Mouse (Mus musculus) liver, embryonic 14.5 days (tissue): Measurements from ENCODE around the gene Gm28230. TPM values are rescaled to one million over a fixed set of nuclear protein-coding genes. Genes with fewer than 3 reads are reported as not detected.

Experiments used
- ATAC-seq: fragments of 200-750 bp; cut with Nextera tagmentation; 2 replicates; pipeline ENCODE4 v1.8.0; 2017; ENCODE audit warnings: moderate number of reproducible peaks, mild to moderate bottlenecking, moderate library complexity; ENCODE audit not compliant: insufficient read depth
- DNase-seq, 3 experiments: peaks; one replicate each; pipeline ENCODE4 v3.0.0-alpha.2; 2012 to 2013; ENCODE audit warnings: low read depth in 3 of 3, low spot score in 3 of 3
- H3K27ac ChIP-seq: fragments of 300-500 bp; sonication (generic); 2 replicates; pipeline ENCODE4 v1.5.1; 2014; ENCODE audit warnings: moderate library complexity, mild to moderate bottlenecking, control low read depth, inconsistent platforms
- H3K27me3 ChIP-seq: fragments of 300-500 bp; sonication (generic); 2 replicates; pipeline ENCODE4 v1.6.1; 2014; ENCODE audit warnings: mild to moderate bottlenecking, low read length, moderate library complexity; ENCODE audit not compliant: control insufficient read depth, insufficient read depth
- H3K36me3 ChIP-seq: fragments of 300-500 bp; sonication (generic); replicated peaks from 2 replicates; pipeline ENCODE4 v1.6.1; 2014; ENCODE audit warnings: low read depth; ENCODE audit not compliant: control insufficient read depth, insufficient read depth
- H3K4me1 ChIP-seq, 2 experiments: fragments of 200-500 bp in 1 of 2; fragments of 300-500 bp in 1 of 2; sonication (generic) in 1 of 2; replicated peaks; 2 replicates each; pipeline ENCODE4 v1.6.1; 2012 to 2014; ENCODE audit warnings: antibody characterized with exemption in 1 of 2, inconsistent platforms in 1 of 2, low read length in 1 of 2; ENCODE audit not compliant: control insufficient read depth in 2 of 2, insufficient read depth in 2 of 2
- H3K4me2 ChIP-seq: fragments of 300-500 bp; sonication (generic); 2 replicates; pipeline ENCODE4 v1.6.1; 2014; ENCODE audit warnings: low read depth, mild to moderate bottlenecking, control low read depth, moderate library complexity
- H3K4me3 ChIP-seq, 2 experiments: fragments of 200-500 bp in 1 of 2; fragments of 300-500 bp in 1 of 2; sonication (generic) in 1 of 2; 2 replicates each; pipeline ENCODE4 v1.5.1; 2012 to 2014; ENCODE audit warnings: low read depth in 2 of 2, low read length in 2 of 2, mild to moderate bottlenecking in 2 of 2, control low read depth in 1 of 2, inconsistent platforms in 1 of 2, moderate library complexity in 1 of 2; ENCODE audit not compliant: insufficient read depth in 1 of 2
- H3K9ac ChIP-seq: fragments of 300-500 bp; sonication (generic); replicated peaks from 2 replicates; pipeline ENCODE4 v1.6.1; 2014; ENCODE audit warnings: mild to moderate bottlenecking, control low read depth, moderate library complexity
- H3K9me3 ChIP-seq: fragments of 300-500 bp; sonication (generic); 2 replicates; pipeline ENCODE4 v1.6.1; 2016; ENCODE audit warnings: low read length, mixed read lengths; ENCODE audit not compliant: control insufficient read depth
- CTCF ChIP-seq: IDR thresholded peaks from 2 replicates; pipeline ENCODE4 v1.5.1; 2016; ENCODE audit warnings: antibody characterized with exemption, low read depth, control low read depth
- EP300 ChIP-seq: IDR thresholded peaks from 2 replicates; pipeline ENCODE4 v1.6.1; 2016; ENCODE audit warnings: antibody characterized with exemption, low read depth
- WGBS: fragments of 180-500 bp; shearing (Covaris S2); extraction: QIAGEN DNeasy Blood & Tissue Kit; methylation state at CpG from one replicate; pipeline ENCODE4 v1.1.7; 2014; ENCODE audit not compliant: insufficient replicate concordance; 5-methylcytosine and 5-hydroxymethylcytosine counted together
- polyA plus RNA-seq, 2 experiments: library from polyadenylated mRNA; depleted of rRNA in 1 of 2; stranded (reverse) in 1 of 2; unstranded in 1 of 2; fragments of >200 nt; fragmentation: Nextera tagmentation in 1 of 2; extraction: Ambion mirVana in 1 of 2; gene quantifications; 2 replicates each; pipeline versions ENCODE4 v1.2.1 to v1.2.3; 2012 to 2014

Gene Gm28230
- polyA plus RNA-seq, 2 experiments: not detected

DNA sequence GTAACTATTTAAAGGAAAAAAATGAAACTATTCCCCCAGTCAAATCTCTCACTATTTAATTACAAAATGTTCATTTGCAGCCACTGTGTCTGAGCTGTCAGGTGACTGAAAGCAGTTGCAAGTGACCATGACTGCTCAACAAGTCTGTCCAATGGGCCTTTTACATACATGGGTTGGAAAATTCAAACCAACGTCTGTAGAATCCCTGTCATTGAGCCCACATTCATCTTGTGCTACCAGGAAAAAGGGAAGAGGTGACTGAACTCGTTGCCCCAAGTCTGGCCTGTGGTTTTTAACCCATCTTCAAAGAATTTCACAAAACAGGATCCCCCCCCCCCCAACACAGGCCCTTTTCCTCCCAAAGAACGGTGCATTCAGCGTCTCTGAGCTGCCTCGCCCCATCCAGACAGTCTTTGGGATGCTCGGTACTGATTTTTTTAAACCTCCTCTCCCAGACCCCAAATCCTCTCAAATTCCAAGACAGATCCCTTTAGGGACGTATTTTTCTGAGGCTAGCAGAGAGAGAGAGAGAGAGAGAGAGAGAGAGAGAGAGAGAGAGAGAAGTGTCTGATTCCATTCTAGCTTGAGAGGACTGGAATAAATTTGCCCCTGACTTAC lies 30.6 kb upstream of the Gm28230 start:
- no peak overlapping the region for H3K27ac ChIP-seq
- H3K4me1 ChIP-seq: no peaks in the 10 kb centered on the region
- TF ChIP-seq CTCF: no peak
- TF ChIP-seq EP300: no peak
- peaks cover 100% of the 10 kb centered on the region for H3K27me3 ChIP-seq
- DNase-seq (no peak), ATAC-seq (no peak)
- WGBS: 10% methylated on average over 7 of the region's 7 CpGs
- H3K4me2 ChIP-seq: no peak overlapping the region
- H3K4me3 ChIP-seq: no peak overlapping the region
- no peak overlapping the region for H3K9ac ChIP-seq
- H3K36me3 ChIP-seq: no peaks in the 10 kb centered on the region
- H3K9me3 ChIP-seq: no peaks in the 10 kb centered on the region

DNA sequence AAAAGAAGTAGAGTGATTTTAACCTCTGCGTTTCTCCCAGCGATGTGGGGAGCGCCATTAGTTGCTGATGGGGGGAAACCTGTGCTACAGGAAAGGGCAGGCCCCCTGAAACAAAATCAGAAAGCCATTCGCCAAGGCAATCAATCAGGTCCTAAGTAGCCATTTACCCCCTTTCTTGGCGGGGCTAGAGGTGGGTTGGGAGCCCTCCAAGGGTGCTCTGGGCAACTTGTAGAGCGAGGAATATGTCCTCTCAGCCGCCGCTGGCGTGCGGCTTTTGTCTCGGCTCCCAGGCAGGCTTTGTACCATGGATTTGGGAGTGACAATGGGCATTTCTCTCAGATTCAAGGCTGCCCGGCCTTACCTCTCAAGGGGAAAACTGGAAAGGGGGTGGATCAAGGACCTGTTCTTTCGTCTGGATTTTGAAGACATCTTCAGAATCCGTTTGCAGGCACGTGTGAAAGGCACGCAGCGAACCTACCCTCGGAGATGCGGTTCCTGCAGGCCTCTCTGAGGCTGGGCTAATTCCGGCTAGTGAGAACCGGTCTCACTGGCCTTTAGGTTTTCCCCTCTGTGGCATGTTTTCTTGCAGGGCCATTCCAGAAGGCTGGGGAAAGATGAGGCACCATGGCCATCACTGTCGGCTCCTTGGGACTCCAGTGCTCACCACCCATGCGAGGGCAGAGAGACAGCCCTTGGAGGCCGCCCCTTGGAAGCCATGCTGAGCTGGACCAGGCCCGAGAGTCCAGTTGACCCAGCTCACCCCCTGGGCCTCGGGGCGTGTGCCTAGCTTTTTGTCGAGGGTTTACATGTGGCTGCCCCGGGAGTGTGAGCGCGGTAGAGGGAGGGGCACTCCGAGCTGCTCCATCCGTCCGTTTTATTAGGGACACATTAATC lies 29.8 kb upstream of the Gm28230 start:
- Histone ChIP-seq H3K27ac (no peak overlapping the region), H3K27me3 (peaks cover 100% of the 10 kb centered on the region), H3K9ac (no peak overlapping the region), H3K4me3 (no peak overlapping the region), H3K4me2 (no peak overlapping the region), H3K4me1 (no peaks in the 10 kb centered on the region), H3K36me3 (no peaks in the 10 kb centered on the region), H3K9me3 (no peaks in the 10 kb centered on the region)
- WGBS: 3% methylated on average over 34 of the region's 34 CpGs
- TF ChIP-seq EP300 (no peak), CTCF (no peak)
- ATAC-seq (no peak), DNase-seq (no peak)

DNA sequence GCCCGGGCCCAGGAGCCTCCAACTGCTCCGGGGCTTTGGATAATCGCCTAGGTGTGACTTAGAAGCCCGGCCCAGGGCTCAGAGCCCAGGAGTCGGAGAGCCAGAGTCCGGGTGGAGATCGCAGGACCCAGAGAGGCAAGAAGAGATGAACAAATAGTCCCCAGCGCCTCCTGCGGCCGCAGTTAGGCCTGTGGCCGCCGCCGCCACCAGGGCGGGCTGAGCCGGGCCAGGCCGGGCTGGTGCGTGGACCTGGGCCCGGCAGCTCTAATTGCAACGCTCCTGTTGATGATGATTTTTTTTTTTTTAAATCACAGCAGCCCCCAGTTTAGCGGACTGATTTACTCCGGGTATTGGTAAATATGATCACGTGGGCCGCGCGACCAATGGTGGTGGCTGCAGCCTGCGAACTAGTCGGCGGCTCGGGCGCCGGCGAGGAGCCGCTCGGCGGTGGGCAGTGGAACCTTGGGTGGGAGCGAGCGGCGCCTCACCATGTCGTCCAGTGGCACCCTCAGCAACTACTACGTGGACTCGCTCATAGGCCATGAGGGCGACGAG lies 28.9 kb upstream of the Gm28230 start, which contains the start of gene Hoxd9:
TSS of gene Hoxd9 (plus strand) at position 161 of the 555 bp plus-strand sequence.
- WGBS: under 1% methylated on average over 43 of the region's 43 CpGs
- H3K9ac ChIP-seq: no peak within 1 kb of the TSS
- ATAC-seq (no peak), DNase-seq (no peak)
- peak within 1 kb of the TSS; percentile 34 for H3K4me2 ChIP-seq
- peaks cover 99% of the 10 kb centered on the region for H3K27me3 ChIP-seq
- H3K36me3 ChIP-seq: no peaks in the 10 kb centered on the region
- H3K4me1 ChIP-seq: no peaks in the 10 kb centered on the region
- TF ChIP-seq CTCF: no peak
- no peak for TF ChIP-seq EP300
- peak within 1 kb of the TSS in 1 of 2 experiments; percentile 27; a peak in 2 of 4 replicates for H3K4me3 ChIP-seq
- H3K27ac ChIP-seq: no peak within 1 kb of the TSS
- H3K9me3 ChIP-seq: no peaks in the 10 kb centered on the region

DNA sequence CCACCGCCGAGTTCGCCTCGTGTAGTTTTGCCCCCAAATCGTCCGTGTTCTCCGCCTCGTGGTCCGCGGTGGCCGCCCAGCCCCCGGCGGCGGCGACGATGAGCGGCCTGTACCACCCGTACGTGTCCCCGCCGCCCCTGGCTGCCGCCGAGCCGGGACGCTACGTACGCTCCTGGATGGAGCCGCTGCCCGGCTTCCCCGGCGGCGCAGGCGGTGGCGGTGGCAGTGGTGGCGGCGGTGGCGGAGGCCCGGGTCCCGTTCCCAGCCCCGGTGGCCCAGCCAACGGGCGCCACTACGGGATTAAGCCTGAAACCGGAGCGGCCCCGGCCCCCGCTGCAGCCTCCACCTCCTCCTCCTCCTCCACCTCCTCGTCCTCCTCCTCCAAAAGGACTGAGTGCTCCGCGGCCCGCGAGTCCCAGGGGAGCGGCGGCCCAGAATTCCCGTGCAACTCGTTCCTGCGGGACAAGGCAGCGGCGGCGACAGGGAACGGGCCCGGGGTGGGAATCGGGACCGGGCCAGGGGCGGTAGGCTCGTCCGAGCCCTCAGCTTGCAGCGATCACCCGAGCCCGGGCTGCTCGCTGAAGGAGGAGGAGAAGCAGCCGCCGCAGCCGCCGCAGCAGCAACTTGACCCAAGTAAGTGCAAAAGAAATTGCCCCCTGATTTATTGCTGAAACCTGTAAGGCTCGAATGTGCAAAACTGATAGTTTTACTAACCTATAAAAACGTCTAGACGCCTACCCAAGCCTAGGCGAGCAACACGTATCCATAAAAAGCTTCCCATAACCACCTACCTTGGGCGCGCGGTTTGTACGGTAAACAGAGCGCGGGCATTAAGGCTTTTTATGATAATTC lies 28.1 kb upstream of the Gm28230 start:
- peak overlapping the region; percentile 34 for H3K4me2 ChIP-seq
- no peak overlapping the region for H3K9ac ChIP-seq
- H3K36me3 ChIP-seq: no peaks in the 10 kb centered on the region
- H3K4me3 ChIP-seq: no peak overlapping the region; a peak in 1 of 4 replicates
- no peak overlapping the region for H3K27ac ChIP-seq
- DNase-seq (no peak), ATAC-seq (no peak)
- WGBS: 1% methylated on average over 76 of the region's 86 CpGs
- peaks cover 99% of the 10 kb centered on the region for H3K27me3 ChIP-seq
- TF ChIP-seq CTCF (no peak), EP300 (no peak)
- H3K4me1 ChIP-seq: no peaks in the 10 kb centered on the region
- H3K9me3 ChIP-seq: no peaks in the 10 kb centered on the region
